Mouse (Mus musculus): ENCODE measurements around the gene Plekhg1.

Gene Plekhg1

GRCm38 (mm10) chr10:3831597-3832351, 91.6 kb downstream of the Plekhg1 start:
- peak; percentile 45 for DNase-seq

- DNase-seq = no peak
These were observed 93.9 kb downstream of the Plekhg1 start for GRCm38 (mm10) chr10:3834060-3834459.

GRCm38 (mm10) chr10:3834678-3835077, 94.5 kb downstream of the Plekhg1 start:
- DNase-seq = no peak

- peak; percentile 53 for DNase-seq
These were observed 95.5 kb downstream of the Plekhg1 start for GRCm38 (mm10) chr10:3835616-3836015.

GRCm38 (mm10) chr10:3839748-3840432, 99.7 kb downstream of the Plekhg1 start:
- no peak for DNase-seq

- no peak for DNase-seq
These were observed 104.3 kb downstream of the Plekhg1 start for GRCm38 (mm10) chr10:3844430-3844829.

GRCm38 (mm10) chr10:3847021-3847420, 106.9 kb downstream of the Plekhg1 start:
- DNase-seq = no peak

- DNase-seq = no peak
These were observed 111.3 kb downstream of the Plekhg1 start for GRCm38 (mm10) chr10:3851461-3851860.

GRCm38 (mm10) chr10:3852733-3853132, 112.6 kb downstream of the Plekhg1 start:
- no peak for DNase-seq

- no peak for DNase-seq
These were observed 117.7 kb downstream of the Plekhg1 start for GRCm38 (mm10) chr10:3857912-3858311.

- no peak for DNase-seq
These were observed 118.3 kb downstream of the Plekhg1 start for GRCm38 (mm10) chr10:3858437-3858836.

GRCm38 (mm10) chr10:3858961-3859714, 119.0 kb downstream of the Plekhg1 start:
- peak; percentile 23 for DNase-seq

- no peak for DNase-seq
These were observed 123.4 kb downstream of the Plekhg1 start for GRCm38 (mm10) chr10:3863411-3864195.

GRCm38 (mm10) chr10:3864196-3864540, 124.0 kb downstream of the Plekhg1 start:
- no peak for DNase-seq

- DNase-seq = no peak
These were observed 127.1 kb downstream of the Plekhg1 start for GRCm38 (mm10) chr10:3867298-3867697.

GRCm38 (mm10) chr10:3870828-3871227, 130.7 kb downstream of the Plekhg1 start:
- DNase-seq = peak; percentile 30

GRCm38 (mm10) chr10:3873467-3873866, 133.3 kb downstream of the Plekhg1 start:
- DNase-seq = no peak

- DNase-seq = no peak
These were observed 137.8 kb downstream of the Plekhg1 start for GRCm38 (mm10) chr10:3877852-3878535.

- DNase-seq = no peak
These were observed 141.0 kb downstream of the Plekhg1 start for GRCm38 (mm10) chr10:3881179-3881578.

GRCm38 (mm10) chr10:3888510-3888909, 148.3 kb downstream of the Plekhg1 start:
- no peak for DNase-seq

- no peak for DNase-seq
These were observed 151.5 kb downstream of the Plekhg1 start for GRCm38 (mm10) chr10:3891381-3892263.

Measured in lung, postnatal 10 days (tissue).